Mouse (Mus musculus): ENCODE results near the gene Brf1.
A peak's percentile ranks its signal among the peaks of the same experiment; 100 is the strongest.

The Brf1 gene

GRCm38 (mm10) chr12:112932647-112933046 lies 67.9 kb downstream of the Brf1 start:
- DNase-seq = no peak

- peak; percentile 84 for DNase-seq
Measured at GRCm38 (mm10) chr12:112929562-112930352, 70.7 kb downstream of the Brf1 start, which contains the start of gene Jag2. Jag2 (minus strand) TSS chr12:112929776.

GRCm38 (mm10) chr12:112928401-112929241 lies 71.9 kb downstream of the Brf1 start:
- peak; percentile 76 for DNase-seq

DNA sequence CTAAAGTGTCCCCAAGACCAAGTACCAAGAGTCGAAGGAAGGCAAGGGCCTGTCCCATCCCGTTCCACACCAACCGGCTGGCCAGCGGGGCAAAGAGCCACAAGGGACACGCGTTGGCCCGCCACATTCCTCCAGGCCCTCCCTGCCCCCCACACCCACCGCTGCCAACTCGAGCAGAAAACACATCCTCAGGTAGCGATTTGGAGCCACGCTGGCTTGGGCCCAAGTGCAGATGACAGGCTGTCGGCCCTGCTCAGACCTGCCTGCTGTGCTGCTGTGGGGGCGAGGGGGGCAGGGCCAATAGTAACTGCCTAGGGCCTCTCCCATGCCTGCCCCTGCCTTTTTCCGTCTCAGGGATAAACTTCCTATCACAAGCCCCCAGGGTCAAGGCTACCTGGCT lies 73.2 kb downstream of the Brf1 start:
- DNase-seq = no peak

DNA sequence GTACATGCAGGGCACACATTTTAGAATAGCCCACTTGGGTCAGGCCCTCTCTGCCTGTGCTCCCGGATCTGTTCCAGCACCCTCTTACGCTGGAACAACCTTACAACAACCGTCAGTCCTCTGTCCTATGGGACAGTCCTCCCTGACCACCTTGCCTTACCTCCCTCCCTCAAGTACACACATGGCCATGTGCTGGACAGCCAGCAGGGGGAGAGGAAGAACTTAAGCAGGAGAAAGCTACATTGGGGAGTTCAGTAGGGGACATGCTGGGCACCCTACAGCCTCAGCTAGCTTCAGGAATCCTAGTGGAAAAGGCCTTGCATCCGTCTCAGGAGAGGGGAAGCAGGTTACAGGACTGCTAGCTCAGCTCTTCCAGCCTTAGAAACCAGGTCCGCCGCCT lies 74.6 kb downstream of the Brf1 start:
- no peak for DNase-seq

DNA sequence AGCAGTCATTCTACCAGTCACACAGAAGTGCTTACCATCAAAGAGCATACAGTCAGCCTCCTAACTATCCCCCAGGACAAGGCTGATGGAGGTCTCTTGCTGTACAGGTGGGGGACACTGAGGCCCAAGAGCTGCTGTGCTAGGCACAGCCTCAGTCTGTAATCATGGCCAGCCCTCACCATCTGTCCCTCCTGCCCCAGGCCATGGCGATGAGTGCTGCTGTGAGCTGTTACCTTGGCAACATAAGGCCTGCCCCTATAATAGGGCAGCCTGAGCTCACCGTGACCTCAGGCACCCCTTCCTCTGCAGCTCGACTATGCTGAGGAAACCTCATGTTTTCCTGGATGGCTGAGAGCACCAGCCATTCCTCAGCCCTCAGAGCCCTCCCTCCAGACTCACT lies 78.0 kb downstream of the Brf1 start:
- no peak for DNase-seq

DNA sequence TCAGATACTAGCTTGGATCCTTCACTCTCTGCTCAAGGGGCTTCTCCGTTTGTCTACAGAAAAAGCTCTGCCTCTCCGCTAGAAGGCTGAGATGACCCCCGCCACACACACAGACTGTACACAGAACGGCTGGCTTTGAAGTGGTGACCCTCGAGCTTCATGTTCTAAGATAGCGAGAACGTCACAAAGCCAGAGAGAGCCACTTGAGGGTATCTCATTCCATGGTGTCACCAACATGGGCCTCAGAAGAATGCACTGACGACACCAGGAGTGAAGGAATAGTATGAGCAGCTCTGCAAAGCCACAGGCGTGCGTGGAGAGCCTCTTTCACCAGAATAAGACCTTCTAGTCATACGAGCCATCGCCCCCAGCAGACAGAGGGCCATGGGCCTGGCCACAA lies 79.0 kb downstream of the Brf1 start:
- no peak for DNase-seq

DNA sequence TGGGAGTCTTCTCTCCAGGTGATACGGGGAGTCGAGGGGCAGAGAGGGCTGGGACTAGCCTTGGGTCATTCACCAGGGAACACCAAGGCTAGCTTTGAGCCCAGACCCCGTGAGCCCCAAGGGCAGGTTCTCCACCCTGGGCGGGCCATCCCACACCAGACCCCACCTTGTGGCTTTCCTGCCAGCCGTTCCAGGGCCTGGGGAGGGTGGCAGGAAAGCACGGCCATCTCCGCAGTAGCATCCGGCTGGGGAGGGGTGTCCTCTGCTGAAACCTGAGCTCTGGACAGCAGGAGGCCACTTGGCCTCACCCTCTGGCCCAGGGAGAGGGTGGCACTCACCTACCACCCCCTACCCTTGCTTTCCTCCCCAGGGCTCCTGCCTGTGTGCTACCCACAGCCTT lies 82.6 kb downstream of the Brf1 start:
- DNase-seq = no peak

DNA sequence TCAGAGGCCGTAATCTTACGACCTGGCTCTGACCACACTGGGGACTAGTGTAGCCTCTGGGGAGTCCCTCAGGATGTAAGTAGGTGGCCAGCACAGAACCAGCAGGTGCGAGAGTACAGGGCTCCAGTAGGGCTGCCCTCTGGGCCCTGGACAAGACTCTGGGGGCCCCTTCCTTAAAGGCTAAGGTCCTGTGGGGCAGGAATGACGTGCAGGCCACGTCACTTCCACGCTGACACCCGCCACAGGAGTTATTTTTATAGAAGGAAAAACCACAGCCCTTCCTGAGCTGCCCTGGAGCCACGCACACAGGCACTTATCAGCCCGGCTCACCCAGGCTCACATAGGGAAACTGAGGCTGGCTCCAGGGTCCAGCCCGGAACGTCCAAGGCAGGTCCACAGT lies 83.0 kb downstream of the Brf1 start:
- DNase-seq = no peak

DNA sequence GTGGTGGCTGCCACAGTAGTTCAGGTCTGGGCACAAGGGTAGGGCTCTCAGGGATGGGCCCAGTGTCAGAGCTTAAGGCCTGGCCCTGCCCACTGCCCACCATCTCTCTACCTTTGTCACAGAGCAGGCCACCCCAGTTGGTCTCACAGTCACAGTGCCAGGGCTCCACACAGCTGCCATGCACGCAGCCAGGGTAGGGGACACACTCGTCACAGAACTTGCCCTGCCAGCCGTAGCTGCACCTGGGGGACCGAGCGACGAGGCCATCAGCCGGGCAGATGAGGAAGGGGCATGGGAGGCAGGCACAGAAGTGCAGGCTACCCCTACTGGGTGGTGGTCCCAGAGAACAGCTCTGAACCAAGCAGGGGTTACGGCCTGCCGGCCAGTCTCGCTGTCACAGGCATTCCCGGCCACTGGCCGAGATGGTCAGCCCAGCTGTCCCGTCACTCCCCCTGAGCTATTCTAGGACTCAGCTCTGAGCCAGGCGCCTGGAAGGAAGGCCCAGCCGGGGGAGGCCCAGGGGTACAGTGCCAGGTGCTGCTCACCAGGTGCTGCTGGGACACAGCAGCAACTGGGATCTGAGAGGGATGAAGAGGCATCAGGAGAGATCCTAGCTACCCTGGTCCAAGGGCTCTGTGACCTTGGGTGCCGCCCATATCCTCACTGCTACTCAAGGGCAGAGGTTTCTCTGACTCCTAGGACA lies 83.7 kb downstream of the Brf1 start:
- no peak for DNase-seq

DNA sequence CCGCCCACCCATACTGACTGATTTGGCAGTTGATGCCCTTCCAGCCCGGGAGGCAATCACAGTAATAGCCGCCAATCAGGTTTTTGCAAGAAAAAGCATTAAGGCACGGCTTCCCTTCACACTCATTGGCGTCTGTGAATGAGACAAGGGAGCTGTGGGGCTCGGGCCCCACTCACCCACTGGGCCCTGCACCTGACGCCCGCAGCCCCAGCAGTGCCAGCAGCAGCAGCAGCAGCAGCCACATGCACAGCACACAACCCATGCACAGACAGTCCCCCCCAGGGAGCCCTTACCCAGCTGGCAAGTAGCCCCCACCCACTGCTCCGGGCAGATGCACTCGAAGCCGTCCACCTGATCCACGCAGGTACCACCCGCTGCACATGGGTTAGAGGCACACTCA lies 84.9 kb downstream of the Brf1 start:
- DNase-seq = no peak

GRCm38 (mm10) chr12:112914527-112914926 lies 86.0 kb downstream of the Brf1 start:
- DNase-seq = no peak

DNA sequence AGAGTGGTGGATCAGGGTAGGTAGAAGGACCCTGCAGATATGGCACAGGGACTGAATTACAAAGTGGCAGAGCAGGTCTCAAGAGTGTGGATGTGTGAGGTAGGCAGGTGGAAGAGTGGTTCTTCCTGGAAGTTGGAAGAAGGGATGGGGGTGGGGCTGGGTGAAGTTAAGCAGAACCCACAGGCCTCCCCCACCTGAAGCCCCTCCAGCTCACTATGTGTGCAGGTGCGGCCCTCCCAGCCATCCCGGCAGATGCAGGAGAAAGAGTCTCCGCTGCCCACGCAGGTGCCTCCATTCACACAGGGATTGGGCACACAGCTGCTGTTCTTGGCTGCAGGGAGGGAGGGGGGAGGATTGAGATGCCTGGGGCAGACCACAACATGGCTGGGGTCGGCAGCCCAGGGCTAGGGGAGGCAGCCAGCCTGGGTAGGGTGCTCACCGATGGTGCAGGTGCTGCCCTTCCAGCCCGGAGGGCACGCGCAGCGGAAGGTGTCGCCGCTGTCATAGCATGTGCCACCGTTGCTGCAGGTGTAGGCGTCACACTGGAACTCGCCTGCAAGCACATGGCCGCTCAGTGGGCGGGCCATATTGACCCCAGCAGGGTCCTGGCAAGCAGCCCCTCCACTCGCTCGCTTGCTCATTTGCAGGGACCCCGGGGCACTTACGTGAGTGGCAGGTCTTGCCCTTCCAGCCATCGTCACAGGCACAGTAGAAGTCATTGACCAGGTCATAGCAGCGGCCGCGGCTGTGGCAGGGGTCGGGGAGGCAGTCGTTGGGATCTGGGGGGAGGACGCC lies 87.4 kb downstream of the Brf1 start:
- DNase-seq = no peak

- no peak for DNase-seq
Measured at GRCm38 (mm10) chr12:112911701-112912100, 88.8 kb downstream of the Brf1 start.

All from right cerebral cortex, adult 18-20 months (tissue).